Mouse (Mus musculus) heart, embryonic 14.5 days (tissue): Measurements from ENCODE around the gene 9530053A07Rik. TPM values are rescaled to one million over a fixed set of nuclear protein-coding genes. Genes with fewer than 3 reads are reported as not detected.

Experiments used
- ATAC-seq: fragments of 200-750 bp; cut with Nextera tagmentation; 2 replicates; pipeline ENCODE4 v1.8.0; 2017; ENCODE audit warnings: low read depth, moderate TSS enrichment; ENCODE audit not compliant: insufficient number of reproducible peaks, insufficient read depth, low FRiP score
- H3K27ac ChIP-seq, 2 experiments: fragments of 200-500 bp in 1 of 2; fragments of 300-500 bp in 1 of 2; sonication (generic) in 1 of 2; replicated peaks in 1 of 2; 2 replicates each; pipeline ENCODE4 v1.5.1; 2012 to 2014; ENCODE audit warnings: low read depth in 2 of 2, low read length in 2 of 2, control low read depth in 1 of 2, mild to moderate bottlenecking in 1 of 2, mixed read lengths in 1 of 2; ENCODE audit not compliant: control insufficient read depth in 1 of 2, insufficient read depth in 1 of 2
- H3K27me3 ChIP-seq: fragments of 300-500 bp; sonication (generic); 2 replicates; pipeline ENCODE4 v1.6.1; 2014; ENCODE audit warnings: mild to moderate bottlenecking, low read length, control low read depth; ENCODE audit not compliant: control insufficient read depth, insufficient read depth
- H3K36me3 ChIP-seq: fragments of 300-500 bp; sonication (generic); 2 replicates; pipeline ENCODE4 v1.6.1; 2014; ENCODE audit warnings: mild to moderate bottlenecking, control low read depth, low read length, mixed read lengths; ENCODE audit not compliant: control insufficient read depth, insufficient read depth
- H3K4me1 ChIP-seq, 2 experiments: fragments of 200-500 bp in 1 of 2; fragments of 300-500 bp in 1 of 2; sonication (generic) in 1 of 2; 2 replicates each; pipeline ENCODE4 v1.6.1; 2012 to 2014; ENCODE audit warnings: low read length in 2 of 2, control low read depth in 1 of 2, mixed read lengths in 1 of 2; ENCODE audit not compliant: control insufficient read depth in 2 of 2, insufficient read depth in 2 of 2
- H3K4me2 ChIP-seq: fragments of 300-500 bp; sonication (generic); 2 replicates; pipeline ENCODE4 v1.6.1; 2014; ENCODE audit warnings: mild to moderate bottlenecking, low read length
- H3K4me3 ChIP-seq, 2 experiments: fragments of 200-500 bp in 1 of 2; fragments of 300-500 bp in 1 of 2; sonication (generic) in 1 of 2; 2 replicates each; pipeline ENCODE4 v1.5.1; 2012 to 2014; ENCODE audit warnings: low read length in 2 of 2, mild to moderate bottlenecking in 2 of 2, control low read depth in 1 of 2, low read depth in 1 of 2, moderate library complexity in 1 of 2; ENCODE audit not compliant: control insufficient read depth in 1 of 2, insufficient read depth in 1 of 2
- H3K9ac ChIP-seq: fragments of 300-500 bp; sonication (generic); 2 replicates; pipeline ENCODE4 v1.6.1; 2014; ENCODE audit warnings: mild to moderate bottlenecking, low read length
- H3K9me3 ChIP-seq: fragments of 300-500 bp; sonication (generic); 2 replicates; pipeline ENCODE4 v1.6.1; 2016; ENCODE audit warnings: low read length, control low read depth; ENCODE audit not compliant: control insufficient read depth
- WGBS: fragments of 180-500 bp; shearing (Covaris S2); extraction: QIAGEN DNeasy Blood & Tissue Kit; methylation state at CpG from one replicate; pipeline ENCODE4 v1.1.7; 2014; 5-methylcytosine and 5-hydroxymethylcytosine counted together
- polyA plus RNA-seq: library from polyadenylated mRNA; unstranded; fragments of >200 nt; fragmentation: Nextera tagmentation; extraction: Ambion mirVana; gene quantifications from 2 replicates; pipeline ENCODE4 v1.2.1, GENCODE M21; 2014

9530053A07Rik gene
- polyA plus RNA-seq, 1 experiment from 2014 or later: not detected

DNA sequence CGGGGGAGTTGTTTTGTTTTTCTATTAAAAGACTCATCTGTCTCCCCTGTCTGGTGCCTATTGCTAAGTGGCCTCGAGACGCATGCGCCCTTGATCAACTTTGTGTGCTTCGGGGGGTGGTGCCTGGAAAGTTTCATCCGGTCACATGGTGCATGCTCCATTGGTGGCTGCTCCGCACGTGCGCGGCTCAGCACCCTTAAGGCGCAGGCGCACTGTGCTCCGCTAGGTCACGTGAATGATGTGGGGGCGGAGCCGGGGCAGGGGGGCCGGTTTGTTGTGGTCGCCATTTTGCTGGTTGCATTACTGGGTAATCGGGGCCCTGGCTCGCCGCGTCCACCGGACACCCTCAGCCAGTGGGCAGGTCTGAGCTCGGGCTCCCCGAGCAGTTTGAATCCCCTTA, 50.0 kb downstream of the 9530053A07Rik start, which contains the start of gene Dyrk1b:
Dyrk1b (plus strand) TSS at position 242 of the 400 bp plus-strand sequence.
- H3K36me3 ChIP-seq: peaks cover 76% of the 10 kb centered on the region
- peak within 1 kb of the TSS; percentile 93 for H3K4me2 ChIP-seq
- H3K4me3 ChIP-seq: peak within 1 kb of the TSS; percentile 90 to 98
- no peaks in the 10 kb centered on the region for H3K9me3 ChIP-seq
- no peaks in the 10 kb centered on the region for H3K27me3 ChIP-seq
- H3K4me1 ChIP-seq: peaks cover 5 to 9% of the 10 kb centered on the region in 2 experiments; a peak in 3 of 4 replicates
- H3K27ac ChIP-seq: peak within 1 kb of the TSS; percentile 47 to 86
- 0% methylated on average over 25 of the region's 25 CpGs for WGBS
- ATAC-seq: peak; percentile 90
- peak within 1 kb of the TSS; percentile 89 for H3K9ac ChIP-seq

DNA sequence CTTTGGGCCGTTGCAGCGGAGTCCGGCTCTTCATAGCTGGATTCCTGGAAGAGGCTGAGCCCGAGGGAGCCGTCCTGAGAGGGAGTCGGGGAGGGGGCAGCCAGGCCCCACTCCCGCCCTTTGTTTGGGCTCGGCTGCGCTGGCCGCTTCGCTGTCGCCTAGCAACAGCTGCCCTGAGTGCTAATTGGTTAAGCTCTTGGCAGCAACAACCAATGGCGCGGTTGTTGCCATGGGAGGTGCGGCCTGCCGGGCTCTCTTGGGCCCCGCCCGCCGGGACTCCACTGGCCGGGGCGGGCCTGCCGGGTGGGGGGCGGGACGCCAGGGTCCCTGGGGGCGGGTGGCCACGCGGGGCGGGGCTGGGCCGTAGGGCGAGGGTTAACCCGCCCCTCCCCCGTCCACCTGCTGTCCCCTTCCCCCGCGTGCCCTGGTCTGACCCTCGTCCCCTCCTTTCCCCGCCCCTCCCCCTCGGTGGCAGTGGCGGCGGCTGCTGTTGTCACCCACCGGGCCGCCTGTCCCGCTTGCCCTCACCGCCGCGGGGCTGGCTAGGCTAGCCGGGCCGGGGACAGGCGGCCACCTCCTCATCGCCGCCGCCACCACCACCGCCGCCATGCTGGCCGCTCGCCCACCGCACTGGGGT, 50.6 kb downstream of the 9530053A07Rik start:
- Histone ChIP-seq H3K4me2 (peak overlapping the region; percentile 93), H3K9ac (peak overlapping the region; percentile 89), H3K4me1 (peaks cover 5 to 9% of the 10 kb centered on the region in 2 experiments; a peak in 3 of 4 replicates), H3K36me3 (peaks cover 79% of the 10 kb centered on the region), H3K9me3 (no peaks in the 10 kb centered on the region), H3K27me3 (no peaks in the 10 kb centered on the region), H3K27ac (peak overlapping the region; percentile 47 to 86), H3K4me3 (peak overlapping the region; percentile 90 to 98)
- 2% methylated on average over 46 of the region's 56 CpGs for WGBS
- ATAC-seq: peak; percentile 95

DNA sequence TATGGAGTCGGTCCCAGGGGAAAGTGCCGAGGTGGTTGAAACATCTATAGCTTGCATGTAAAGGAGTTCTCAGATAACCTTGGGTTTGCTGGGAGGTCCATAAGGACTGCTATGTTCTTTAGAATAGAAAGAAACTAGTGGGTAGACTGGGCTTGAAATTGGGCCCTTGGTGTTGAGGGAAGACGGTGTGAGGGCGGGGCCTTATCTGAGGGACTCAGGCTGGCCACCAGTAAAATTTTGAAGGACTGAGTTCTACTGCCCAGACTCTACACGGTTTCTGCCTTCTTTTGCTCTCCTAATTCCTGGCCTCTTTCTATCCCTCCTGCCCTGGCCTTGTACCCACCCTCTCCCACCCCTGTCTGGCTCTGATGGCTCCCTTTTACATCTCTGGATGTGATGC, 51.6 kb downstream of the 9530053A07Rik start:
- 74% methylated on average over 5 of the region's 5 CpGs for WGBS
- peak overlapping the region; percentile 89 for H3K9ac ChIP-seq
- H3K9me3 ChIP-seq: no peaks in the 10 kb centered on the region
- peak overlapping the region; percentile 93 for H3K4me2 ChIP-seq
- peak overlapping the region; percentile 90 to 98; a peak in 2 of 4 replicates for H3K4me3 ChIP-seq
- H3K27me3 ChIP-seq: no peaks in the 10 kb centered on the region
- peaks cover 79% of the 10 kb centered on the region for H3K36me3 ChIP-seq
- ATAC-seq: no peak
- H3K27ac ChIP-seq: no peak overlapping the region
- H3K4me1 ChIP-seq: peaks cover 5 to 9% of the 10 kb centered on the region in 2 experiments; a peak in 3 of 4 replicates

DNA sequence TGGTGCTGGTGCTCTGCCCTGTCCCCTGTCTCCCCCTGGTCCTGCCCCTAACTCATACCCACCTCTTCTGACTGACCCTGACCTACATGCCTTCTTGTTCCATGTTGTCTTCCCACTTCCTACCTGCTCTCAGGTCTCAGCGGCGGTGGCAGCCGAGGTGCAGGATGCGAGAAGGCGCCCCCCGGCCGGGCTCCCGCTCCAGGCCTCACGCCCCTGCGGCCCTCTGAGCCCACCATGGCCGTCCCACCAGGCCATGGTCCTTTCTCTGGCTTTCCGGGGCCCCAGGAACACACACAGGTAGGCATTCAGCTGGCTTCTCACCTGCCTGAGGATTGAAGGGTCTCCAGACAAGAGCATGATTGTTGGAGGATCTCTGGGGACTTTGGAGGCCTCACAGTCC, 52.1 kb downstream of the 9530053A07Rik start:
- ATAC-seq: no peak
- Histone ChIP-seq H3K27me3 (no peaks in the 10 kb centered on the region), H3K9me3 (no peaks in the 10 kb centered on the region), H3K9ac (peak overlapping the region; percentile 89; the same call in 1 of the 2 replicates), H3K36me3 (peaks cover 79% of the 10 kb centered on the region), H3K4me1 (peaks cover 5 to 9% of the 10 kb centered on the region in 2 experiments; a peak in 3 of 4 replicates), H3K4me3 (no peak overlapping the region), H3K4me2 (no peak overlapping the region), H3K27ac (no peak overlapping the region)
- WGBS: 95% methylated on average over 12 of the region's 12 CpGs

DNA sequence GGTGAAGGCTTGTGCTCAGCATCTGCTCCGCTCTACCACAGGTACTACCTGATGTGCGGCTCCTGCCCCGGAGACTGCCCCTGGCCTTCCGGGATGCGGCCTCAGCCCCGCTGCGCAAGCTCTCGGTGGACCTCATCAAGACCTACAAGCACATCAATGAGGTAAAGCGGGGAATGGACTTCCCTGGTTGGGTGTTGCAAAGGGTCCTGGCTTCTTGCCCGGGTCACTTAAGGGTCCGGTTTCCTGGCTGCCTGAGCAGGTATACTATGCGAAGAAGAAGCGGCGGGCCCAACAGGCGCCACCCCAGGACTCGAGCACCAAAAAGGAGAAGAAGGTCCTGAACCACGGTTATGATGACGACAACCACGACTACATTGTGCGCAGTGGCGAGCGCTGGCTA, 53.1 kb downstream of the 9530053A07Rik start:
- Histone ChIP-seq H3K9me3 (no peaks in the 10 kb centered on the region), H3K9ac (no peak overlapping the region), H3K4me3 (no peak overlapping the region), H3K36me3 (peaks cover 79% of the 10 kb centered on the region), H3K27me3 (no peaks in the 10 kb centered on the region), H3K4me1 (peaks cover 5 to 9% of the 10 kb centered on the region in 2 experiments; a peak in 3 of 4 replicates), H3K4me2 (no peak overlapping the region), H3K27ac (no peak overlapping the region)
- no peak for ATAC-seq
- 93% methylated on average over 22 of the region's 22 CpGs for WGBS

DNA sequence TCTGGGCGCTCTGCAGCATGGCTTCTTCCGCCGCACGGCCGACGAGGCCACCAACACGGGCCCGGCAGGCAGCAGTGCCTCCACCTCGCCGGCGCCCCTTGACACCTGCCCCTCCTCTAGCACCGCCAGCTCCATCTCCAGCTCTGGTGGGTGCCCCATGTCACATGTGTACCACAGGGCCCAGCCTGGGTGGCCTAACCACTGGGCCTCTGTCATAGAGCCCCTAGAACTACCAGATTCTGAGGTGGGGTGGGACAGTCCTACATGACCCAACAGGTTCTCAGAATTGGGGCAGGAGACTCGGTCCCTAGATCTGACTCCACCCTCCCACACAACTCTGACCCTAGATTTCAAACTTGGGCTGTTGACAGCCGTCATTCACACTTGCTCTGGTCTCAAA, 56.6 kb downstream of the 9530053A07Rik start:
- no peak overlapping the region for H3K27ac ChIP-seq
- 92% methylated on average over 14 of the region's 14 CpGs for WGBS
- no peak overlapping the region for H3K4me2 ChIP-seq
- no peak overlapping the region for H3K9ac ChIP-seq
- H3K4me1 ChIP-seq: peaks cover 0 to 2% of the 10 kb centered on the region in 2 experiments; a peak in 3 of 4 replicates
- no peak overlapping the region for H3K4me3 ChIP-seq
- ATAC-seq: no peak
- no peaks in the 10 kb centered on the region for H3K9me3 ChIP-seq
- peaks cover 96% of the 10 kb centered on the region for H3K36me3 ChIP-seq
- no peaks in the 10 kb centered on the region for H3K27me3 ChIP-seq

DNA sequence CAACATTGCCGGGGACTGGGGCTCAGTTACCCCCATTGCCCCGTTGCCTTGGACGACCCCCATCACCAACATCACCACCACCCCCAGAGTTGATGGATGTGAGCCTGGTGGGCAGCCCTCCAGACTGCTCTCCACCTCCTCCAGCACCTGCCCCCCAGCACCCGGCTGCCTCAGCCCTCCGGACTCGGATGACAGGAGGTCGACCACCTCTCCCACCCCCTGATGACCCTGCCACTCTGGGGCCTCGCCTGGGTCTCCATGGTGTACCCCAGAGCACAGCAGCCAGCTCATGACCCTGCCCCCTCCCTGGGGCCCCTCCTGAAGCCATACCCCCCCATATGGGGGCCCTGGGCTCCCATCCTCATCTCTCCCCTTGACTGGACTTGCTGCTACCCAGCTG, 57.4 kb downstream of the 9530053A07Rik start:
- no peaks in the 10 kb centered on the region for H3K27me3 ChIP-seq
- no peaks in the 10 kb centered on the region for H3K4me1 ChIP-seq
- H3K4me3 ChIP-seq: no peak overlapping the region
- H3K9me3 ChIP-seq: no peaks in the 10 kb centered on the region
- H3K4me2 ChIP-seq: no peak overlapping the region
- H3K27ac ChIP-seq: no peak overlapping the region
- ATAC-seq: no peak
- H3K36me3 ChIP-seq: peaks cover 95% of the 10 kb centered on the region
- no peak overlapping the region for H3K9ac ChIP-seq
- 92% methylated on average over 8 of the region's 8 CpGs for WGBS
